Mouse (Mus musculus) lung, adult 2 months (tissue): ENCODE measurements at regions not wholly inside any gene's neighbourhood (a gene's known extent, or its start where the extent isn't known, plus 50 kb on each side); places are given as distances from the start of the nearest gene placed in this dataset.

ENCODE experiments used
- DNase-seq: peaks from one replicate; pipeline ENCODE4 v3.0.0; 2022
- H3K4me1 ChIP-seq: fragments of 200-500 bp; 2 replicates; pipeline ENCODE4 v1.6.1; 2011; ENCODE audit warnings: low read length; ENCODE audit not compliant: control insufficient read depth, insufficient read depth
- H3K4me3 ChIP-seq: fragments of 200-500 bp; replicated peaks from 2 replicates; pipeline ENCODE3; 2011; ENCODE audit warnings: low read depth, mild to moderate bottlenecking, control low read depth, low read length; ENCODE audit errors: extremely low read depth
- CTCF ChIP-seq: fragments of 200-500 bp; IDR thresholded peaks from 2 replicates; pipeline ENCODE4 v1.5.1; 2011; ENCODE audit warnings: mild to moderate bottlenecking, low read length, control low read depth; ENCODE audit not compliant: insufficient read depth
- POLR2A ChIP-seq: fragments of 200-500 bp; IDR thresholded peaks from 2 replicates; pipeline ENCODE4 v1.6.1; 2011; ENCODE audit warnings: low read depth, mild to moderate bottlenecking, control low read depth, low read length, borderline replicate concordance; ENCODE audit errors: extremely low read depth
- WGBS: fragments of 180-500 bp; shearing (Covaris S2); methylation state at CpG from one replicate; pipeline ENCODE4 v1.1.7; 2018; 5-methylcytosine and 5-hydroxymethylcytosine counted together

DNA sequence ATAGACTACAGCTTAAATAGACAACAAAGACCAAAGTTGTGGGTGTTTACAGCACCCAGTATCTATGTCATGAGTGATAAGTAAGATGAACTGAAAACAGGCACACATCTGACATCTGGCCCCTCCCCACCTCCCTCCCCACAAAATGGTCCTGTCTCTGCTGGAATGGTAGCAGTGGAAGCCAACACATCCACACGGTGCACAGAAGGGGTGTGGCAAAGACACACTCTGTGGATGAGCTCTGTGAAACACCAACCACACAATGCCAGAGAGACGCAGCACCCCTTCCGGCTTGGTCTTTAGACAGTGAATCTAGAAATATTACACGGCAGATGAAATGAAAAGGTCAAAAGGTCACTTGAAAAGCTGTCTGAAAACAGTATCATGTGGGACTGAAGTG lies 85.6 kb downstream of the Fgf18 start:
- 64% methylated on average over 4 of the region's 4 CpGs for WGBS
- DNase-seq = no peak
- Histone ChIP-seq H3K4me1 (no peaks in the 10 kb centered on the region), H3K4me3 (no peak overlapping the region)
- TF ChIP-seq CTCF = no peak

- WGBS = 54% methylated on average over 3 of the region's 3 CpGs
- TF ChIP-seq CTCF (no peak), POLR2A (no peak)
- Histone ChIP-seq H3K4me1 (no peaks in the 10 kb centered on the region), H3K4me3 (no peak overlapping the region)
- DNase-seq = no peak
Measured at GRCm38 (mm10) chr11:33060352-33060751, 86.8 kb downstream of the Fgf18 start.

DNA sequence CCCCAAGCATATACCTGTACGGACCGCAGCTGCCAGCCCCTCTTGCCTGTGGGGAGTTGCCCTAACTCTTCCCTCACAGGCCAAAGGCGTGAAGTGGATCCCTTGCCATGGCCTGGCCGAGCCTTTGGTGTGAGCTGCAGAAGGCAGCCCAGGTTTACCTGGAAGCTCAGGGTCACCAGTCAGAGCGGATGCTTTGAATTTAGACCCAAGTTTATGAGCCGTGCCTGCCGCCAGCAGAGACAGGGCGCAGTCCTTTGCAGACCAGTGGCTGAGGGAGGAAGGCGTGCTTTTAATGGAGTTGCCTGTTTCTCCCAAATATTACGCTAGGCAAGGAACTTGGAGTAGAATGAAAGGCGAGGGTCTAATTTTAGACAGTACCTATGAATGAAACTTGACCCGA lies 97.0 kb downstream of the Fgf18 start:
- WGBS = 73% methylated on average over 12 of the region's 12 CpGs
- H3K4me3 ChIP-seq = no peak overlapping the region
- DNase-seq = no peak
- TF ChIP-seq CTCF (no peak), POLR2A (no peak)
- H3K4me1 ChIP-seq = no peaks in the 10 kb centered on the region

DNA sequence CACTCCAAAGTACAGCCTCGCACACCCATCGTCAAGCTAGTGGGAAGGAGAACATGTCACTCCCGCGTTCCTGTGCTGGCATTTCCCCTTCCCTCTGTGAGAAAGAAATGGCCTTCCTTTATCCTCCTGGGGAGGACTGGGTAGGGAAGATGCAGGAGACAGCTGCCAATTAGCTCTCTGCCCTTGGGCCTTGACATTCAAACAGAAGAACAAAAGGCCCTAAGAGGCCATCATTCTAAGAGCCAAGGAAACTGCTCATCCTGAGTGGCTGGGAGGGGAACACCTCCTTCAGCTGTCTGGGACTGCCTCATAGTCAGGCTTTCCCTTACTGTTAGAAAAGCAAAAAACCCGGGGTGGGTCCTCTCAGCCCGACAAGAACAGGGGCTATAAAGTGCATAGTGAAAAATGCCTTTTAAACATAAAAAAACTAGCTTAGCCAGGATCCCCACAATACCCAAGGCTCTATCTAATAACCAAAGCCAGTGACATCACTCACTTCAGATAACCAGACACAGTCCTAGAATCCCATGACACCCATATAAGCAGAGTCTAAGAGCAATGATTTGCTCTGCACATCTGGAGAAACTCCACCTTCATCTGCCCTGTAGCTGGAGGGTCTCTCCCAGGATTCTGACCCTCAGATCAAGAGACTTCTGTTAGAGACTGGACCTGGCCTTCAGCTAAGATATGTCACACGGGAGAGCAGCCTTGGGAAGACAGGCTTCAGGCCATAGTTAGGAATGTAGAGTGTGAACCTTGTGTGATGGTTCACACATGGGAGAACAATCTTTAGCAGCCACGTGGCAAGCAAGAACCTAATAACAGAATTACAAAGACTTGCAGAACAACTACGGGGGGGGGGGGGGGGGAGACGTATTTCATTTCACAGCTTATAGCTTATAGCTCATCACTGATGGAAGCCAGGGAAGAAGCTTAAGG lies 107.1 kb downstream of the Fgf18 start:
- TF ChIP-seq CTCF = no peak
- no peak for TF ChIP-seq POLR2A
- H3K4me3 ChIP-seq = no peak overlapping the region
- no peak for DNase-seq
- 74% methylated on average over 10 of the region's 10 CpGs for WGBS
- H3K4me1 ChIP-seq = no peaks in the 10 kb centered on the region

DNA sequence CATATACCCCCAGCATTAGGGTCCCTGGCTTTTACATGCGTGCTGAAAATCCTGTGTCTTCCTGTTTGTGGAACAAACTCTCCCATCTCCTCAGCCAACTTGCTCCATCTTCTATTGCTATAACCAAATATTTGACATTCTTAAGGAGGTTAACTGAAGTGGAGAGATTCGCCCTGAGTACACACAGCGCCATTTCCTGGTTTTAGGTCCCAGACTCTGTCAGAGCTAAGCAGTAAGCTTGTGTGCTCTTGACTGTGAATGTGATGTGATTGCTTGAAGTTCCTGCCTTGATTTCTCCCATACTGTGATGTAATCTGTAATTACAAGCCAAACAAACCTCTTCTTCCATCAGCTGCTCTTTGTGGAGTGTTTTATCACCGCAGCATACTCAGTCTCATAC lies 110.8 kb downstream of the Fgf18 start:
- Histone ChIP-seq H3K4me3 (no peak overlapping the region), H3K4me1 (no peaks in the 10 kb centered on the region)
- 53% methylated on average over 4 of the region's 4 CpGs for WGBS
- DNase-seq = no peak
- TF ChIP-seq CTCF (no peak), POLR2A (no peak)

DNA sequence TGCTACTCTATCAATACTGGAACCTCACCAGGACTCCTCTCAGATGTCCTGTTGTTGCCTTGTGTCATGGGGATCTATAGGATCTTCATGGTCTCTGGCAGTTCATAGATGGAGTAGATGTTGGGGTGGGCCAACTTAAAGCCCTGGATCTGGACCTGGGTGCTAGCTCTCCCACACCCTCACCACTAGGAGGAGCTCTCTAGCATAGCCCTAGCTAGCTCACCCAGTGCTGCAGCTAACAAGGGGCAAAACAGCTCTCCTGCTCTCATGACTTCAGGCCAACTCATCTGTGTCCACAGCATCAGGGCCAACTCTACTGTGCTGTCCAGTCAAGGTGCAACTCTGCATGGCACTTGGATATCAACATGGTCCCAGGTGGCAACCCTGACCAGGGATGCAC lies 118.3 kb downstream of the Fgf18 start:
- DNase-seq = peak; percentile 18
- no peaks in the 10 kb centered on the region for H3K4me1 ChIP-seq
- TF ChIP-seq POLR2A (no peak), CTCF (peak; percentile 80)
- no peak overlapping the region for H3K4me3 ChIP-seq

GRCm38 (mm10) chr11:33027121-33027520 lies 120.1 kb downstream of the Fgf18 start:
- Histone ChIP-seq H3K4me3 (no peak overlapping the region), H3K4me1 (no peaks in the 10 kb centered on the region)
- 96% methylated on average over 6 of the region's 6 CpGs for WGBS
- no peak for DNase-seq
- no peak for TF ChIP-seq CTCF
- no peak for TF ChIP-seq POLR2A

DNA sequence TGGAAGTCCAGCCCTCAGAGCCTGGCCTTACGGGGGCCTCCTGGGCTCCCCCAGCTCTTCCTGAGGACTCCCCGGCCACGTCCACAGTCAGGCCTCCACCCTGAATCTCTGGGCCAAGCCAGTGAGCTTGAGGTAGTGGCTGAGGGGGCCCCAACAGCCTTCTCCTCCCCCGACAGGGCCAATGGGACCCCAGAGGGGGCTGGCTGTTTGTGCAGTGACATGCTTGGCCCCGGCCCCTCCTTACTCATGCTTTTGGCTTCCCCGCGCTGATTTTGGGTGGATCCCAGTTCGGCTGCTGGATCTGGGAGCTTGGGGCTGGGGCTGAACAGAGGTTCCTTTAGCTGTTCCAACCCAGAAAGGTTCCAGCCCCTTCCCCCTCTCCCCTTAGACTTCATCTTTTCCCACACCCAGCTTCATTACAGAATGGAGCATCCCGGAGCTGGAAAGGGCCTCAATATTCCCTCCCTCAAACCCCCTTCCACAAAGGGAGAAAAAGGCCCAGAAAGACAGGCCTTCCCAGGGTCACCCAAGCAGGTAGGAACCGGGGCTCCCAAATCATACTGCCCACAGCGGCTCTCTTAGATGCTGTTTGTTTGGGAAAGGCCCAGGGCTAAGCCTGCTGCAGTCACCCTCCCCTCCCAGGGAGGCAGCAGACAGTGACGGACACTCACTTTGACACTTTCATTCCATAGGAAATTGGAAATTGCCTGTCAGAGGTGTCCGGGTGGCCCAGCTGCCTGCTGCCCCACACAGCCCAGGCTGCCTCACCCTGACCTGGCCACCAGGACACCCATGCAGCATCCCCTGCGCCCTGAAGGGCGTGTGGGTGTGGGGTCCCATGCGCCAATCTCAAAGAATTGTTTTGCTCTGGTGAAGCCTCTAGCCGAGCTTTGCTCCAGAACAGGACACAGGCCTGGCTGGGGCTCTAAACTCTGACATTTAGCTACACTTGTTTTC lies 133.7 kb downstream of the Fgf18 start:
- WGBS = 72% methylated on average over 17 of the region's 17 CpGs
- Histone ChIP-seq H3K4me3 (no peak overlapping the region), H3K4me1 (no peaks in the 10 kb centered on the region)
- no peak for TF ChIP-seq POLR2A
- TF ChIP-seq CTCF = no peak
- DNase-seq = no peak

DNA sequence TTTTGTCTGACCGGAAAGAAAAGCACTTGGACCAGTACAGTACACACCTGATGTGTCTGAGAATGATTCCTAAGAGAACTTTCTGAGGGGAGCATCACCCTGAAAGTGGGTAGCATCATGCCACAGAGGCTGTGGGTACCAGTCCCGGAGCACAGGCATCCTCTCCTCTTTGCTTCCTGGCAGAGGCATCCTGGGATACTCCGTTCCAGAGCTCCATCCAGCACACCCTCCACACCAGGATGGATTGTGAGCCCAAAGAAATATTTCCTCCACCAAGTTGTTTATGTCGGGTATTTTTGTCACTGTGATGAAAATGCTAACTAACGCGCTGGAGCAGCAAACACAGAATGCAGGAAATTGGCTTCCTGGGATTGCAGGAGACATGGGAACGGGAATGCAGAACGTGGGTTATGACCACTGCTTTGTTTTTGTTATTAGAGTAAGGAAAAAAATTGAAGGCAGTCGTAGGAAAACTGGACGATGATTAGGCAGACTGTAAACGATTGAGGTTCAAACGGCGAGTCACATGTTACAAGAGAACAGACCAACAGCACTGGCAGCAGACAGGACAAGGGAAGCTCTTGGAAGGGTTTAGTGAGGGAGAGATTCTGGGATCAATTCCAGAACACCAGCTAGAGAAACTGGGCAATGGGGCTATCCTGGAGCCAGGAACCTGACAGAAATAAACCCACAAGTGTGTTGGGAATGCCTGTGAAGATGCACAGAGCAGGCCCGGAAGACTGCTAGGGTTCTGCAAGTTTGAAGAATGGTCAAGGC lies 134.6 kb downstream of the Fgf18 start:
- TF ChIP-seq POLR2A = no peak
- no peak for TF ChIP-seq CTCF
- WGBS = 44% methylated on average over 14 of the region's 14 CpGs
- Histone ChIP-seq H3K4me3 (no peak overlapping the region), H3K4me1 (no peaks in the 10 kb centered on the region)
- no peak for DNase-seq

GRCm38 (mm10) chr11:33008611-33009010 lies 138.6 kb downstream of the Fgf18 start:
- no peak for DNase-seq
- no peak overlapping the region for H3K4me3 ChIP-seq
- H3K4me1 ChIP-seq = no peaks in the 10 kb centered on the region
- TF ChIP-seq POLR2A (no peak), CTCF (no peak)
